Mouse (Mus musculus): ENCODE results near the gene Gm13941. TPM values are rescaled to one million over a fixed set of nuclear protein-coding genes. Genes with fewer than 3 reads are reported as not detected.

Gm13941 gene
- total RNA-seq (2021) = not detected
- long read RNA-seq = 0 reads

- no peak for DNase-seq (ENCODE audit: low spot score in 2 of 2)
Observed at GRCm38 (mm10) chr2:111105882-111106281, at the start of gene Gm13941. TSS of gene Gm13941 (minus strand) at chr2:111105982.

GRCm38 (mm10) chr2:111152836-111153235 is 47.1 kb upstream of the Gm13941 start, which contains the start of gene Gm15130:
TSS of gene Gm15130 (minus strand) at chr2:111152936.
- no peak for DNase-seq (ENCODE audit: low spot score in 2 of 2)

GRCm38 (mm10) chr2:111135739-111136138 is 30.0 kb upstream of the Gm13941 start:
- no peak for DNase-seq (ENCODE audit: low spot score in 2 of 2)

GRCm38 (mm10) chr2:111058586-111059261 is 47.1 kb downstream of the Gm13941 start:
- DNase-seq (ENCODE audit: low spot score in 2 of 2) = peak in 1 of 2 experiments; percentile 33

Other genes starting within 250 kb of the Gm13941 start
- 10 to 100 TPM; 15.2 to 16.3 TPM for gene Ano3, start 155.1 kb downstream of the Gm13941 start, total RNA-seq (2021)
- not detected for gene Gm15130, start 47.0 kb upstream of the Gm13941 start, total RNA-seq (2021)
- not detected for gene 4930430A15Rik, start 123.6 kb upstream of the Gm13941 start, total RNA-seq (2021)
- not detected for gene Olfr1275, start 129.3 kb upstream of the Gm13941 start, total RNA-seq (2021)
- not detected for gene Olfr1276, start 148.5 kb upstream of the Gm13941 start, total RNA-seq (2021)
- not detected for gene Olfr1277, start 168.1 kb upstream of the Gm13941 start, total RNA-seq (2021)
- not detected for gene Olfr1278, start 184.2 kb upstream of the Gm13941 start, total RNA-seq (2021)
- gene Olfr1279, start 194.7 kb upstream of the Gm13941 start, total RNA-seq (2021) = not detected
- not detected for gene Olfr1280, start 208.0 kb upstream of the Gm13941 start, total RNA-seq (2021)
- not detected for gene Olfr1281, start 220.5 kb upstream of the Gm13941 start, total RNA-seq (2021)
- not detected for gene Olfr1282, start 230.1 kb upstream of the Gm13941 start, total RNA-seq (2021)